Mouse (Mus musculus): Measurements from ENCODE around the gene Zfp768. TPM values are rescaled to one million over a fixed set of nuclear protein-coding genes. Genes with fewer than 3 reads are reported as not detected.

Zfp768 gene
- total RNA-seq (2023), result 1 to 10 TPM; 3.0 to 4.8 TPM

GRCm38 (mm10) chr7:127345512-127346325, at the start of gene Zfp768:
Zfp768 (minus strand) TSS chr7:127345589.

GRCm38 (mm10) chr7:127393157-127393943, 48.0 kb upstream of the Zfp768 start, which contains the start of gene E430018J23Rik:
E430018J23Rik (minus strand) TSS chr7:127393629.

GRCm38 (mm10) chr7:127386641-127387392, 41.4 kb upstream of the Zfp768 start, which contains the start of gene 9130019O22Rik:
9130019O22Rik (minus strand) TSS chr7:127387166.

GRCm38 (mm10) chr7:127375271-127376245, 30.2 kb upstream of the Zfp768 start, which contains the start of gene Zfp747:
Zfp747 (minus strand) TSS chr7:127376050.

GRCm38 (mm10) chr7:127296098-127296497, 49.3 kb downstream of the Zfp768 start, which contains the start of gene Itgal:
Itgal (plus strand) TSS chr7:127296260.

Other genes starting within 250 kb of the Zfp768 start
- gene Qprt, start 223.4 kb downstream of the Zfp768 start, total RNA-seq (2023), result 1 to 10 TPM in 1 of 2 experiments, under 1 TPM in 1; 0.52 to 1.5 TPM
- 10 to 100 TPM in 1 of 2 experiments, 1 to 10 TPM in 1; 7.3 to 10.0 TPM for gene Spn, start 207.8 kb downstream of the Zfp768 start, total RNA-seq (2023)
- 10 to 100 TPM; 75.1 to 82.8 TPM for gene Cd2bp2, start 149.5 kb downstream of the Zfp768 start, total RNA-seq (2023)
- 10 to 100 TPM; 59.8 to 76.1 TPM for gene Tbc1d10b, start 137.1 kb downstream of the Zfp768 start, total RNA-seq (2023)
- gene Mylpf, start 136.7 kb downstream of the Zfp768 start, total RNA-seq (2023), result 1 to 10 TPM; 5.8 to 9.7 TPM
- gene Zfp553, start 112.5 kb downstream of the Zfp768 start, total RNA-seq (2023), result 10 to 100 TPM; 15.8 to 18.7 TPM
- gene Sept1, start 112.5 kb downstream of the Zfp768 start, total RNA-seq (2023), result 100 to 1,000 TPM; 394 to 455 TPM
- 10 to 100 TPM; 19.5 to 26.9 TPM for gene Zfp771, start 101.3 kb downstream of the Zfp768 start, total RNA-seq (2023)
- gene Dctpp1, start 84.9 kb downstream of the Zfp768 start, total RNA-seq (2023), result 10 to 100 TPM; 17.2 TPM
- gene Sephs2, start 71.5 kb downstream of the Zfp768 start, total RNA-seq (2023), result 10 to 100 TPM; 28.9 to 30.8 TPM
- gene Itgal, start 49.3 kb downstream of the Zfp768 start, total RNA-seq (2023), result 100 to 1,000 TPM; 118 to 124 TPM
- 10 to 100 TPM; 13.5 to 17.4 TPM for gene Zfp747, start 30.5 kb upstream of the Zfp768 start, total RNA-seq (2023)
- 1 to 10 TPM; 4.7 to 5.4 TPM for gene 9130019O22Rik, start 41.6 kb upstream of the Zfp768 start, total RNA-seq (2023)
- 1 to 10 TPM; 6.2 to 8.6 TPM for gene E430018J23Rik, start 48.0 kb upstream of the Zfp768 start, total RNA-seq (2023)
- 10 to 100 TPM; 10.5 to 13.3 TPM for gene Zfp764, start 61.2 kb upstream of the Zfp768 start, total RNA-seq (2023)
- gene Zfp688, start 76.5 kb upstream of the Zfp768 start, total RNA-seq (2023), result 10 to 100 TPM; 13.8 to 22.7 TPM
- gene Zfp689, start 103.6 kb upstream of the Zfp768 start, total RNA-seq (2023), result 1 to 10 TPM; 4.7 to 6.6 TPM
- gene Prr14, start 114.0 kb upstream of the Zfp768 start, total RNA-seq (2023), result 100 to 1,000 TPM; 166 to 171 TPM
- 100 to 1,000 TPM; 272 to 327 TPM for gene Fbrs, start 133.6 kb upstream of the Zfp768 start, total RNA-seq (2023)
- gene Srcap, start 166.4 kb upstream of the Zfp768 start, total RNA-seq (2023), result 100 to 1,000 TPM; 208 to 213 TPM
- gene Gm42715, start 174.0 kb upstream of the Zfp768 start, total RNA-seq (2023), result 10 to 100 TPM; 44.1 to 48.8 TPM
- 1 to 10 TPM in 1 of 2 experiments, not detected in 1; 6.6 TPM for gene Tmem265, start 215.8 kb upstream of the Zfp768 start, total RNA-seq (2023)
- gene Phkg2, start 227.8 kb upstream of the Zfp768 start, total RNA-seq (2023), result 100 to 1,000 TPM; 143 to 159 TPM
- 1 to 10 TPM; 1.0 to 1.3 TPM for gene Ccdc189, start 243.0 kb upstream of the Zfp768 start, total RNA-seq (2023)
- gene Rnf40, start 243.2 kb upstream of the Zfp768 start, total RNA-seq (2023), result 100 to 1,000 TPM; 152 to 153 TPM